Mouse (Mus musculus): ENCODE data around the gene Fam71e2. TPM values are rescaled to one million over a fixed set of nuclear protein-coding genes. Genes with fewer than 3 reads are reported as not detected.

The Fam71e2 gene
- polyA plus RNA-seq, 1 experiment from 2014 or later, result not detected

DNA sequence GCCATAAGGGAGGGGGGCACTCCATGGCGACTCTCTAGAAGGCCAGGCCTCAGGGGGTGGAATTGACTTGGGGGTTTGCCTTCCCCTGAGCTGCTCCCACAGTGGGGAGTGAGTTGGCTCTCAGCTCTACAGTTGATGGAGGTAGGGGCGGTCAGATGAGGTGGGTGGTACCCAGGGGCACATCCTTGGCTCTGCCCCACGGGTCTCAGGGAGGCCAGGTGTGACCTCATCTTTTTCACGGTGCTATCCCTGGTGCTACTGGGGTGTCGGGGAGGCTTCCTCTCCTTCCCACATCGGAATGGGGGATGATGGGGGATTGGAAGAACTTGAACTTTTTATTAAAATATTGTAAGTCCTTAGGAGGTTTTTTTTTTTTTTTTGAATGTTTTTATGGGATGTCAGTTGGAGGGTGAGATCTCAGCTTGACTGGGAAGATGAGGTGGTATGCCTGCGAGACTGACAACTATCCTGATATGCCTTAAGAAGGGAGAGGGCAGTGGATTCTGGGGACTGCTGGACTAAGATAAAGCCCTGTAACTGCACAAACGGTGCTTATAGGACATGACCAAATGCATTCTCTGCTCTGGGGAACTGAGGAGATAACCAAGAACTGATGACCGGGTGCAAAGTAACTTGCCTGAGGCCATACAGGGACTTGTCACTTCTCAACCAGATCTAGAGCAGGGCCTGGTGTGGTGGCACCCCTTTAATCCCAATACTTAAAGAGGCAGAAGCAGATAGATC, 23.8 kb downstream of the Fam71e2 start:
- peaks cover 40% of the 10 kb centered on the region for H3K36me3 ChIP-seq
- no peaks in the 10 kb centered on the region for H3K27me3 ChIP-seq
- no peaks in the 10 kb centered on the region for H3K9me3 ChIP-seq (replicated peaks)
- H3K4me3 ChIP-seq (replicated peaks), result no peak overlapping the region
- peaks cover 16% of the 10 kb centered on the region for H3K4me1 ChIP-seq
- H3K27ac ChIP-seq (replicated peaks), result no peak overlapping the region
- ATAC-seq (ENCODE audit: insufficient number of reproducible peaks, low FRiP score, low TSS enrichment, low read depth), result no peak
- 72% methylated on average over 9 of the region's 9 CpGs for WGBS
- H3K9ac ChIP-seq, result no peak overlapping the region
- H3K4me2 ChIP-seq (replicated peaks), result no peak overlapping the region

DNA sequence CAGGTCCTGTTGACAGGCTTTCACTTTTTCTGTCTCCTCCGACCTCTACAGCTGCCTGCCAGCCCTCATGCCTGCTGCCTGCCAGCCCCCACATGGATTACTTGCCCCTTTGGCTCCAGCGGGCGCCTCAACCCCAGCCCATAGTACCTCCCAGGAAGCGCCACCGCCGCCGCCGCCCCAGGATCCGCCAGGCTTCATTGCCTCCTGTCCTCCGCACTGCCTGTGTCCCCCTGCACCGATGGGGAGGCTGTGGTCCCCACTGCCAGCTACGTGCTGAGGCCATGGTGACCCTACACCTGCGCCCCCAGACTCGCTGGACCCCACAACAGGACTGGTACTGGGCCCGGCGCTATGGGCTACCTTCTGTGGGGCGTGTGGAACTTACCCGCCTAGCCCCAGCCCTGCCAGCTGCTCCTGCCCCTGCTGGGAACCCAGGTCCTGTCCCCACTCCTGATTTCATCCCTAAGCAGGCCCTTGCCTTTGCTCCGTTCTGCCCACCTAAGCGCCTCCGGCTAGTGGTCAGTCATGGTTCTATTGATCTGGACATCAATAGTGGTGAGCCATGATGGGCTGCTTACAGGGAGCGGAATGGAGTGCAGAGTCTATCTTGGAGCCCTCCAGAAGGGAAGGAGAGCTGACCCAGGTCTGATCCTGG, 24.6 kb downstream of the Fam71e2 start:
- Histone ChIP-seq H3K27me3 (no peaks in the 10 kb centered on the region), H3K4me3 (replicated peaks) (no peak overlapping the region), H3K4me2 (replicated peaks) (no peak overlapping the region), H3K4me1 (peaks cover 16% of the 10 kb centered on the region), H3K36me3 (peaks cover 40% of the 10 kb centered on the region), H3K27ac (replicated peaks) (no peak overlapping the region), H3K9me3 (replicated peaks) (no peaks in the 10 kb centered on the region), H3K9ac (no peak overlapping the region)
- no peak for ATAC-seq (ENCODE audit: insufficient number of reproducible peaks, low FRiP score, low TSS enrichment, low read depth)
- WGBS, result 83% methylated on average over 22 of the region's 22 CpGs

DNA sequence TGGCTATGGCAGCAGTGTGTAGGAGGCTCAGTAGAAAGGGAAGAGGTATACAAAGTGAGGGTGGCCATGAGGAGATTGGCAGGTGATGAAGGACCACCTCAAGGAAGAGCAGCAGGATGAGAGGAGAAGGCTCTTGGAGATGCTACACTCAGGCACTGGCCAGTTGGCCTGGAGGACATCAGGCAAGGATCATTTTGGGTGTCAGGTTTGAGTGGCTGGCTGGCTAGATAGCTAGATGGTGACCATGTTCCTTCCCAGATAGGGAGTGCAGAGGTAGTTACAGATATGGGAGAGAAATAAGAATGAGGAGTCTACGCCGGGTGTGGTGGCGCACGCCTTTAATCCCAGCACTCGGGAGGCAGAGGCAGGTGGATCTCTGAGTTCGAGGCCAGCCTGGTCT, 26.2 kb downstream of the Fam71e2 start:
- Histone ChIP-seq H3K36me3 (peaks cover 40% of the 10 kb centered on the region), H3K4me3 (replicated peaks) (no peak overlapping the region), H3K4me2 (replicated peaks) (no peak overlapping the region), H3K27me3 (no peaks in the 10 kb centered on the region), H3K4me1 (peaks cover 22% of the 10 kb centered on the region), H3K27ac (replicated peaks) (no peak overlapping the region), H3K9me3 (replicated peaks) (no peaks in the 10 kb centered on the region), H3K9ac (no peak overlapping the region)
- 94% methylated on average over 6 of the region's 6 CpGs for WGBS
- ATAC-seq (ENCODE audit: insufficient number of reproducible peaks, low FRiP score, low TSS enrichment, low read depth), result no peak

DNA sequence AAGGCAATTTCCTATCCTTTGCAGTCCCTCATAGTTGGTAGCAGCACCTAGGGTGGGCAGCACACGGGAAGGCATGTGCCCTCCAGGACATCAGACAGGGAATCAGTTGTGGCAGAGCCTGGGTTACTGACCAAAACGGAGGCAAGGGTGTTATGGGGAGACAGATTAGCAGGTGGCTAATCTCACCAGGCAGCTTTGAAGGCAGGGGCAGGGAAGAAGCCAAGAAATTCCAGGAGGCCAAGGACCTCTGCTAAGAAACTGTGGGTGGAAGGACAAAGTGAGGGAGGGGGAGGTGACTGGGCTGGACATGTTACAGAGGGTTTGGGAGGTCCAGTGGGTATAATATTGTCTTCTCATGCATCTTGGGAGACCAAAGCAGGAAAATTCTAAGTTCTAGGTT, 27.7 kb downstream of the Fam71e2 start:
- WGBS, result 67% methylated on average over 2 of the region's 2 CpGs
- Histone ChIP-seq H3K4me2 (replicated peaks) (no peak overlapping the region), H3K27ac (replicated peaks) (no peak overlapping the region), H3K9ac (no peak overlapping the region), H3K9me3 (replicated peaks) (no peaks in the 10 kb centered on the region), H3K36me3 (peaks cover 38% of the 10 kb centered on the region), H3K4me3 (replicated peaks) (no peak overlapping the region), H3K4me1 (peaks cover 31% of the 10 kb centered on the region), H3K27me3 (no peaks in the 10 kb centered on the region)
- ATAC-seq (ENCODE audit: insufficient number of reproducible peaks, low FRiP score, low TSS enrichment, low read depth), result no peak

DNA sequence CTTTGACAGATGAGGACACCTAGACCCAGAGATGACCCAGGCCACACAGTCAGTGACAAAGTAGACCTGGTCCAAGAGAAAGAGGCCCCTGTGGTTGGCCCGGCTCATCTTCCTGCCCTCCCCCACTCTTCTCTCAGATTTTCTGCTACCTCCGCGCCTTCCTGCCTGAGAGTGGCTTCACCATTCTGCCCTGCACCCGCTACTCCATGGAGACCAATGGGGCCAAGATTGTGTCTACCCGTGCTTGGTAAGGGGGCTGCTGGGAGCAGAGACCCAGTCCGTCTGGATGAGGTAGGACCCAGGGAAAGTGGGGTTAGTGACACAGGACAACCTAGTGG, 28.7 kb downstream of the Fam71e2 start:
- Histone ChIP-seq H3K36me3 (peaks cover 38% of the 10 kb centered on the region), H3K27me3 (no peaks in the 10 kb centered on the region), H3K4me1 (peaks cover 31% of the 10 kb centered on the region), H3K9ac (no peak overlapping the region), H3K4me3 (replicated peaks) (no peak overlapping the region), H3K27ac (replicated peaks) (no peak overlapping the region), H3K4me2 (replicated peaks) (no peak overlapping the region), H3K9me3 (replicated peaks) (no peaks in the 10 kb centered on the region)
- ATAC-seq (ENCODE audit: insufficient number of reproducible peaks, low FRiP score, low TSS enrichment, low read depth), result no peak
- 82% methylated on average over 6 of the region's 6 CpGs for WGBS

DNA sequence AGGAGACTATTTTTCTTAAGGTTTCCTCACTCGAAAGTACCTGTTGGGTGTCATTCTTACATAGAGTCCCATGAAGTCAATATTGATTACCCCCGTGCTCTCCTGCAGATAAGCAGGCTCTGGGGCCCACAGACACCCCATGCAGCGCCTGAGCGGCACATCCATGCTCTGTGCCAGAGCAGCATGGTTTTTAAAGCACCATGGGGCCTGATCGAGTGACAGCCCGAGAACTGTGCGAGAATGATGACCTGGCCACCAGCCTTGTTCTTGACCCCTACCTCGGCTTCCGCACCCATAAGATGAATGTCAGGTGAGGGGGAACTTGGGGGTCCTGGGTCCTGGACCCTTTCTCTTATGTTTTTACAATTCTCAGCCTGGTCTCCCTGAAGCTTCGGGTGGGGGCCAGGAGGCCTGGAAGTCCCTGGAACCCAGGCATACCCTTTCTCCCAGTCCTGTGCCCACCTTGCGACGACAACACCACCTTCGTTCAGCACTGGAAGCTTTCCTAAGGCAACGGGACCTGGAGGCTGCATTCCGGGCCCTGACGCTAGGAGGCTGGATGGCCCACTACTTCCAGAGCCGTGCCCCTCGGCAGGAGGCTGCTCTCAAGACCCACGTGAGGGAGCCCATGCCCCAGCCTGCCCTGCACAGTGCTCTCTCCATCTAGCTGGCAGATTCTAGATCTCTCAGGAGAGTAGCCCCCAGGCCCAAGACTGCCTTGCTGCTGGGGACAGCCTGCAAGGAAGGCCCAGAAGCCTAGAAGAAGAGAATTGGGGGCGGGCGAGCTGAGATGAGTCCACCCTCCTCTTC, 29.2 kb downstream of the Fam71e2 start:
- Histone ChIP-seq H3K4me3 (replicated peaks) (peak overlapping the region; percentile 81; the same call in 1 of the 2 replicates), H3K4me2 (replicated peaks) (peak overlapping the region; percentile 80), H3K27ac (replicated peaks) (no peak overlapping the region), H3K4me1 (peaks cover 31% of the 10 kb centered on the region), H3K9ac (no peak overlapping the region), H3K36me3 (peaks cover 38% of the 10 kb centered on the region), H3K9me3 (replicated peaks) (no peaks in the 10 kb centered on the region), H3K27me3 (no peaks in the 10 kb centered on the region)
- ATAC-seq (ENCODE audit: insufficient number of reproducible peaks, low FRiP score, low TSS enrichment, low read depth), result no peak
- WGBS, result 77% methylated on average over 21 of the region's 21 CpGs

DNA sequence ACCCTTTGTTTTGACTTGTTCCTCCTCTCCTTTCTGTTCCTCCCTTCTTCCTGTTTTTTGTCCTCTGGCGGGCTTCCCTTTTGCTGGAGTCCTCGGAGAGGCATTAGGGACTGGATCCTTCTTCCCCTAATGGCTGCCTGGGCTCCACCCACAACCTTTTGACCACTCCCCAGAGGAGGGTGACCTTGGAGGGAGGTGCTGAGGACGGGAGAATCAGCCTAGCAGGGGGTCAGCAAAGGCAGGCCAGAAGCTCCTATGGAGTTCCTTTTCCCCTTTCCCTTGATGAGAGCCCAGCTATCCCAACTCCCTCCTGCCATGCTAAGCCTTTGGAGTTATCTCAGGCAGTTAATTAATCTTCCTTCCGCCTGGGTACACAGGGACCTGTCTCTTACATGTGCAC, 30.0 kb downstream of the Fam71e2 start:
- no peak for ATAC-seq (ENCODE audit: insufficient number of reproducible peaks, low FRiP score, low TSS enrichment, low read depth)
- Histone ChIP-seq H3K4me1 (peaks cover 31% of the 10 kb centered on the region), H3K27ac (replicated peaks) (peak overlapping the region; percentile 91), H3K27me3 (no peaks in the 10 kb centered on the region), H3K36me3 (peaks cover 32% of the 10 kb centered on the region), H3K4me2 (replicated peaks) (peak overlapping the region; percentile 80), H3K9me3 (replicated peaks) (no peaks in the 10 kb centered on the region), H3K4me3 (replicated peaks) (peak overlapping the region; percentile 81), H3K9ac (peak overlapping the region; percentile 80)
- WGBS, result 9% methylated on average over 4 of the region's 4 CpGs

DNA sequence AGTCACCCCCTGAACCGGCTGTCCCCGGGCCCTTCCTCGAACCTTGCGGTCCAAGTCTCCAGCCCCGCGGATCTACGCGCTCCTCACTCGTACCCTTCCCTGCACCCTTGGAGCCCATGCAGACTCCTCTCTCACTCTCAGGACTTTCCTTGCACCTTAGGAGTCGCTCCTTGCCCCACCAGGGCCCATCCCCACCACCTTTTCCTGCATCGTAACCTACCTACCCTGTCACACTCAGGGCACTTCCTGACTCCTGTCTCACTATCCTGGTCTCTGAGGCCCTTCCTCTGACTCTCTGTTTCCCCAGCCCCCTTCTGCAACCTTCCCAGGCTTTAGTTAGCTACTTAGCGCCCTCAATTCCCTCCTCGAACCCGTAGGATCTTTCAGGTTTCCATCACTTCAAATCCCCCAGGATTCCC, 30.8 kb downstream of the Fam71e2 start:
- Histone ChIP-seq H3K4me1 (peaks cover 31% of the 10 kb centered on the region), H3K27me3 (no peaks in the 10 kb centered on the region), H3K4me3 (replicated peaks) (peak overlapping the region; percentile 81), H3K4me2 (replicated peaks) (peak overlapping the region; percentile 80), H3K36me3 (peaks cover 24% of the 10 kb centered on the region; the same call in 1 of the 2 replicates), H3K9me3 (replicated peaks) (no peaks in the 10 kb centered on the region), H3K27ac (replicated peaks) (peak overlapping the region; percentile 91), H3K9ac (peak overlapping the region; percentile 80)
- WGBS, result 0% methylated on average over 14 of the region's 14 CpGs
- peak; percentile 26 for ATAC-seq (ENCODE audit: insufficient number of reproducible peaks, low FRiP score, low TSS enrichment, low read depth)

DNA sequence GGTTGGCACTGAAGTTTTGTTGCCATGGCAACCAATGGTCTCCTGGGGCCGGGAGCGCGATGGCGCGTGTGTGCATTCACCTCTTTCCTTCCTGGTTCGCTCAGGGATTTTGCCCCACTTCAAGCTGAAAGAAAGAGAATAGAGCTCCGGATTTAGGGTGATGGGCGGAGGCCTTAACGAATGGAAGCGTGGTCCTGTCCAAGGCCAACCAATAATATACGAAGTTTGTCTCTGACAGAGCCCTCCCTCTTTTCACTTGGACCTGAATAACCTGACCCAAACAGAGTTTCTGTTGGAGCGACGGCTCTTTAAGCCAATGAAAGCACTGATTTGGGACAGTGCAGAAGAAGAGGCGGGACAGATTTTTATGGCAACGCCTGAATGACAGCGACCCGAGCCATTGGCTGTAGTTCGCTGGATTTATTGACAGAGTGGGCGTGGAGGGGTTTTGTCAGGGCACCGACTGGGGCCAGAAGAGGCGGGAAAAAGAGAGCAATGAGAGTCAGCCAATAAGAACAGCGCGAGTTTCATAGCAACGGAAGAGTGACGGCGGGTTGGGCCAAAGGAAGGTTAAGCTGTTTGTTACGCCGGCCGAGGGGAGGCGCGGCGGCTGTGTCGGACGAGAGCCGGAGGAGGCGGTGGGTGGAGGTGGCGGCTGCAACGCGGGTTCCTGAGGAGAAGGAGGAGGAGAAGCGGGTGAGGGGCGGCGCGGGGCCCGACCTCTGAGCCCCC, 31.4 kb downstream of the Fam71e2 start, which contains the start of gene Kmt5c:
TSS of gene Kmt5c (plus strand) at position 572 of the 732 bp plus-strand sequence.
- Histone ChIP-seq H3K36me3 (peaks cover 20% of the 10 kb centered on the region; the same call in 1 of the 2 replicates), H3K27ac (replicated peaks) (peak within 1 kb of the TSS; percentile 91), H3K4me2 (replicated peaks) (peak within 1 kb of the TSS; percentile 80), H3K9me3 (replicated peaks) (no peaks in the 10 kb centered on the region), H3K27me3 (no peaks in the 10 kb centered on the region), H3K4me1 (peaks cover 31% of the 10 kb centered on the region), H3K9ac (peak within 1 kb of the TSS; percentile 80), H3K4me3 (replicated peaks) (peak within 1 kb of the TSS; percentile 81)
- WGBS, result under 1% methylated on average over 44 of the region's 44 CpGs
- ATAC-seq (ENCODE audit: insufficient number of reproducible peaks, low FRiP score, low TSS enrichment, low read depth), result peak; percentile 98

DNA sequence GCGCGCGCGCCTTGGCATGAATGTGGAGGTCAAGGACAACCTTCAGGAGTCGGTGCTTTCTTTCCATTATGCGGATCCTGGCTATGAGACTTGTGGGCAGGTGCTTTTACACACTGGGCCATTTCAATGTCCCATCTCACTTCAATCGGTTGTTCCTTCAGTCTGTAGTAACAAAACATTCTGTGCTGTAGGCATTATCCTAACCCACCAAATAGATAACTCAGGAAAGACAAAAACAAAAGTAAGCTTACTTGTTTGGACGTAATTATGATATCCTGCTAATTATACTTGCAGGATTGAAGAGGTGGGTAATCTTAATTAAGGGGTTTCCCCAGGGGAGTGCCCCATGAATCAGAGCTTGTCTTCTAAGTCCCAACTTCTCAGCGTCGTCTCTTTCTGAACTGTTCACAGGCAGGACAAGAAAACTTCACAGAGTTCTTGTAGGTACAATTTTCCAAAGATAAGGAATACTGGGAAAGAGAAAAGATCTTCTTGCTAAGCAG, 32.0 kb downstream of the Fam71e2 start:
- Histone ChIP-seq H3K9me3 (replicated peaks) (no peaks in the 10 kb centered on the region), H3K4me3 (replicated peaks) (peak overlapping the region; percentile 81), H3K4me1 (peaks cover 31% of the 10 kb centered on the region), H3K9ac (peak overlapping the region; percentile 26), H3K4me2 (replicated peaks) (peak overlapping the region; percentile 58), H3K27ac (replicated peaks) (peak overlapping the region; percentile 88), H3K36me3 (peaks cover 15% of the 10 kb centered on the region; the same call in 1 of the 2 replicates), H3K27me3 (no peaks in the 10 kb centered on the region)
- WGBS, result 45% methylated on average over 10 of the region's 10 CpGs
- ATAC-seq (ENCODE audit: insufficient number of reproducible peaks, low FRiP score, low TSS enrichment, low read depth), result no peak

Data from embryonic facial prominence, embryonic 15.5 days (tissue).